Mouse (Mus musculus) ES-Bruce4 (cell line): ENCODE results near the gene Slamf9.
A peak's percentile ranks its signal among the peaks of the same experiment; 100 is the strongest.

ENCODE experiments used
- CTCF ChIP-seq: IDR thresholded peaks from one replicate; pipeline ENCODE4 v1.8.1; 2011; ENCODE audit warnings: low read depth, low read length
- EP300 ChIP-seq: IDR thresholded peaks from 2 replicates; pipeline ENCODE4 v1.6.1; 2011; ENCODE audit warnings: low read depth, low read length; ENCODE audit not compliant: insufficient read depth
- POLR2A ChIP-seq: IDR thresholded peaks from one replicate; pipeline ENCODE4 v1.8.1; 2011; ENCODE audit warnings: low read length; ENCODE audit not compliant: insufficient read depth

- TF ChIP-seq POLR2A (no peak), CTCF (peak; percentile 96), EP300 (no peak)
These were observed 15.1 kb downstream of the Slamf9 start for GRCm38 (mm10) chr1:172490261-172490661.
